Mouse (Mus musculus): ENCODE data around the gene Gadl1. TPM values are rescaled to one million over a fixed set of nuclear protein-coding genes. Genes with fewer than 3 reads are reported as not detected.

Gadl1 gene
- polyA plus RNA-seq, 1 experiment from 2014 or later = 0.50 TPM

DNA sequence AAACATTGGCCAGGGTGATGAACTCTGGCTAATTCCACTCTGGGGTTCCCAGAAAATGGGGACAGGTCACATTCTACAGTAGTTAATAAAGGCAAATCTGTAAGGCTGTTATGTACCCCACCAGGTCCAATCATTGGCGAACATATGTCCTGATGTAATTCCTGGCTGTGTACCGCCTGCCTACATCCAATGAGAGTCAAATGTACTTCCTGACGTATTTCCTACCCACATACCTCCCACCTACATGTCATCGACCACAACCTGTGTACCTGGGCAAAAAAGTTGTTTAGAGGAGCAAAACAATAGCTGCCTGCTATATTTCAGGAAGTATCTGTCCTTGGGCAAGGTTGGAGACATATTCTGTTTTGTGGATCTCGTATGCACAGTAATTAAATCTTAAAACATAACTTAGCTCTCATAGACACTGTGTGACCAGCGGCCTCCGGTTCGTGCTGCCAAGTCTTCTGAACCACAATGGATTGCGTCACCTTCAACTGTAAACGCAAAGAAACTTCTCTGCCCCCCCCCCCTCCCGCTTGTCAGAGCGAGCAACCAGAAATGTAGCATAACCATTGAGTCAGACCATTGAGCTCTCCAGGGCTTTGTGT is 175.2 kb downstream of the Gadl1 start:
- Histone ChIP-seq H3K36me3 (no peaks in the 10 kb centered on the region), H3K9me3 (no peaks in the 10 kb centered on the region), H3K27me3 (ENCODE audit: insufficient read depth, poor library complexity, severe bottlenecking) (no peaks in the 10 kb centered on the region), H3K27ac (no peak overlapping the region), H3K4me3 (no peak overlapping the region), H3K4me1 (replicated peaks) (no peaks in the 10 kb centered on the region)
- DNase-seq (ENCODE audit: low spot score) = no peak
- WGBS = 95% methylated on average over 12 of the region's 12 CpGs

GRCm38 (mm10) chr9:116085999-116086398 is 176.7 kb downstream of the Gadl1 start:
- H3K27me3 ChIP-seq (ENCODE audit: insufficient read depth, poor library complexity, severe bottlenecking) = no peaks in the 10 kb centered on the region
- no peaks in the 10 kb centered on the region for H3K4me1 ChIP-seq (replicated peaks)
- H3K9me3 ChIP-seq = no peaks in the 10 kb centered on the region
- 92% methylated on average over 6 of the region's 6 CpGs for WGBS
- no peak overlapping the region for H3K27ac ChIP-seq
- H3K36me3 ChIP-seq = peaks cover 4% of the 10 kb centered on the region; the same call in 1 of the 2 replicates
- no peak overlapping the region for H3K4me3 ChIP-seq
- DNase-seq (ENCODE audit: low spot score) = no peak

DNA sequence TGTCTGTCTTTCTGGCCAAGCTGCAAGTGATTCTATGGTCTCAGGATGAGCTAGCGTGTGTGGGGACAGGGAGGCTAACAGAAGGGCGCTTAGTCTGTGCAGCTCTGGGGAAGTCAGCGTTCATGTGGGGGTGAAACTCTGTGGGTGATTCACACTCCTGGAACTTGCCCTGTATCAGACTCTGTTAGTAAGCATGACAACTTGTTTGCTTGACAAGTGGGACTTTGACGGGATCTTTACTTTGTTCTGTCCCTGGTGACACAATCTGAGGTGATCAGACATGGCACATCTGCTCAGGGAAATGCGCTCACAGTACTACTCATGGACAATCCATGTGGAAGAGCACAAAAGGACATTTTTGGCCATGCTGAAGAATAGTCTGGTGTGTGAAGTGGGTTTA is 178.0 kb downstream of the Gadl1 start:
- no peak for DNase-seq (ENCODE audit: low spot score)
- H3K4me3 ChIP-seq = no peak overlapping the region
- peaks cover 4% of the 10 kb centered on the region; the same call in 1 of the 2 replicates for H3K36me3 ChIP-seq
- 91% methylated on average over 5 of the region's 5 CpGs for WGBS
- H3K9me3 ChIP-seq = no peaks in the 10 kb centered on the region
- no peaks in the 10 kb centered on the region for H3K4me1 ChIP-seq (replicated peaks)
- H3K27me3 ChIP-seq (ENCODE audit: insufficient read depth, poor library complexity, severe bottlenecking) = no peaks in the 10 kb centered on the region
- no peak overlapping the region for H3K27ac ChIP-seq

DNA sequence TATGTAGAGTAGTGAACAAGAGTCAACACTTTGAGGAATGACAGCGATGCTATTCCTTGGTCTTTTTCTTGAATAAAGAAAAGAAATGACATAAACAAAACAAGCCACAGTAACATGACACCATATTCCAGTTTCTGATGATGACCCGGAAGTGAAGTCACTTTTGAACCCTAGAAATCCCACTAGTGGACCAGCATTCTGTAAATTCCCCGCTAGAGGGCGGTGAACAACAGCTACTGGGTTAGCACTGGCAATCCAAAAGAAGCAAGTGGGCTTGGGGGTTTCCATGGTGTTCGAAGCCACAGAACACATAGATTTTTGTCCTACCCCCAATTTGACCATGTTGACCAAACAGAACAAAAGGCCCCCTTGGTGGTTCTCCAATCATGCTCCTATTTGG is 178.6 kb downstream of the Gadl1 start:
- H3K4me3 ChIP-seq = no peak overlapping the region
- no peaks in the 10 kb centered on the region for H3K4me1 ChIP-seq (replicated peaks)
- no peak overlapping the region for H3K27ac ChIP-seq
- peak; percentile 75 for DNase-seq (ENCODE audit: low spot score)
- H3K9me3 ChIP-seq = no peaks in the 10 kb centered on the region
- H3K27me3 ChIP-seq (ENCODE audit: insufficient read depth, poor library complexity, severe bottlenecking) = no peaks in the 10 kb centered on the region
- H3K36me3 ChIP-seq = peaks cover 4% of the 10 kb centered on the region; the same call in 1 of the 2 replicates
- 37% methylated on average over 5 of the region's 5 CpGs for WGBS

DNA sequence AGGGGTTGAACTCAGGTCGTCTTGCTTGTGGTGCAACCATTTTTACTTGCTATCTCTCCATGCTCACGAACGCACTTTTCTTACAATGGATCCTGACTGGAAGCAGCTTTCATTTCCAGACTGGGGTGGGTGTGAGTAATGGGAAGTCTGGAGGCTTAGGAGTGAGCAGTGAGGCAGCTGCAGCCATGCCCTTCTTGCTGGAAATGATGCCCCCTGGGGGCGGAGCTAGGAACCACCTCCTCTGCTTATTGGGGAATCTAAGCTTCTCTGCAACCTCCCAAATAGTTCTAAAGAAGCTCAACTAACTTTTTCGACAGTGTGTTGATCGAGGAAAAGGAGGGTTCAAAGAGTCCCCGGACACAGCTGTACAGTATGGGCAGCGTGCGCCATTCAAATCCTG is 179.7 kb downstream of the Gadl1 start:
- Histone ChIP-seq H3K27ac (no peak overlapping the region), H3K4me1 (replicated peaks) (no peaks in the 10 kb centered on the region), H3K9me3 (no peaks in the 10 kb centered on the region), H3K27me3 (ENCODE audit: insufficient read depth, poor library complexity, severe bottlenecking) (no peaks in the 10 kb centered on the region), H3K4me3 (no peak overlapping the region), H3K36me3 (peaks cover 4% of the 10 kb centered on the region; the same call in 1 of the 2 replicates)
- DNase-seq (ENCODE audit: low spot score) = no peak
- WGBS = 90% methylated on average over 9 of the region's 9 CpGs

DNA sequence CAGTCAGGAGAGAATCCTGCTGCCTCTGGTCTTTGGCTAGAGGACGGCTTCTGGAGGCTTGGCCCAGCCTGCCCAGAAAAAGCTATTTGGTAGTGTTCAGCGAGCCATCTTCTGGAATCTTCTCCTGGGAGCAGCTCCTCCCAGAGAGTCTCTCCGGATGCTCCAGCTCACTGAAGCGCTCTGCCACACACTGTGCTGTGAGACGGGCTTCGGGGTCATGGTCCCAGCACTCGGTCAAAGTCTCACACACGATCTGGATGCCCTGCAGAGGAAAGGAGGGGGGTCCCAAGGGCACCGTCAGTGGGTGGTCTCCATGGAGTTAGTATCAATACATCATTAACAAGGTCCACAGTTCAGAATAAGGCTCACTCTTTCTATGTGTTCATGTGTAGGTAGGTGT is 181.0 kb downstream of the Gadl1 start:
- no peaks in the 10 kb centered on the region for H3K27me3 ChIP-seq (ENCODE audit: insufficient read depth, poor library complexity, severe bottlenecking)
- 91% methylated on average over 9 of the region's 9 CpGs for WGBS
- no peaks in the 10 kb centered on the region for H3K4me1 ChIP-seq (replicated peaks)
- no peaks in the 10 kb centered on the region for H3K9me3 ChIP-seq
- H3K4me3 ChIP-seq = no peak overlapping the region
- DNase-seq (ENCODE audit: low spot score) = no peak
- H3K36me3 ChIP-seq = peaks cover 4% of the 10 kb centered on the region; the same call in 1 of the 2 replicates
- H3K27ac ChIP-seq = no peak overlapping the region

DNA sequence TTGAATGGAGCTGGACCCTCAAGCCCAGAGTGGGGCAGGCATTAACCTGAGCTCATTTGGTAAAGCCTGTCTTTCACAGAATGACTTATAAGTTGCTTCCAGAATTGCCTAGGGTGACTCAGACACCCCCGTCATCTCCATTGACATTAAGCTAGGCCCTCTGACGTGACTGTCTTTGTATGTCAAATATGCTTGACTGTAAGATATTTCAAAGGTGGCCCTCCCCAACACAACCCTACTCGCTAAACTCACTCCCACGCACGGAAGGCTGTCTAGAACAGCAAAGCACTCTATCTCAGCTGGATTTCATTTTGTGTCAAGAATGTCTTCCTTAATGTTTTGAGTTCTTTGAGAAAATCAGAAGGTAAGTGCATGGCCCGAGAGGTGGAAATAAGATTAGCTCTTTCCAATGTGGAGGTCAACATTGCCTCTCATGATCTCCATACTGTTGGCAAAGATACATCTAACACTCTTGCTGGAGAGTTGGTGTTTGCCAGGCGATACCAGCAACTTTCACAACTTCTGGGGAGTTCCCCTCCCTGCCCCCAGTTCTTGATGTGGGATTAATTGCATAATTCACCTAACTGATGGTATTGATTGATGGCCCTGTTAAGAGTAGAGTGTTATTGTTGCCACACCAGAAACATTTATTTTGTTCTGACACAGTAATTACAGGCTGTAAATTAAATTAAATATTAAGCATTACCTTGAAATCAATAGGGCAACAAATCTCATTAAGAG is 182.0 kb downstream of the Gadl1 start:
- peaks cover 6% of the 10 kb centered on the region for H3K4me1 ChIP-seq (replicated peaks)
- H3K9me3 ChIP-seq = no peaks in the 10 kb centered on the region
- WGBS = 91% methylated on average over 7 of the region's 7 CpGs

DNA sequence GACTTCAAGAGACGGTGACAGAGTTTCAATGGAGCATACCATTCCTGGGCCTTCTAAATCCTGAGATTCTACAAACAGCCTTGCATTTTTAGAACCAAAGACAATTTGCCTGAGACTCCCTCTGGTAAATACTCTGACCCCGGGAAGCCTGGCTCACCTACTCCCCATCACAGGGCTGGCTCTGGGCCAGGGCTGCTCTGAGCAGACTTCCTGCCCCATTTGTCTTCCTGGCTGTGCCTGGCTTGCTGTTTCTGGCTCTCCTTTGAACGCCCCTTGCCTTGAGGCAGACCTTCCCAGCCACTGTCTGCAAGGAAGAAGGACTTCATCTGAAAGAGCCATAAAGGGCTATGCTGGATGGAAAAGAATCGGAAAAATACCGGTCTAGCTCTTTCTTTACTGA is 182.7 kb downstream of the Gadl1 start:
- Histone ChIP-seq H3K4me1 (replicated peaks) (peaks cover 12% of the 10 kb centered on the region), H3K27me3 (ENCODE audit: insufficient read depth, poor library complexity, severe bottlenecking) (no peaks in the 10 kb centered on the region), H3K27ac (no peak overlapping the region), H3K4me3 (no peak overlapping the region), H3K9me3 (no peaks in the 10 kb centered on the region), H3K36me3 (peaks cover 4% of the 10 kb centered on the region; the same call in 1 of the 2 replicates)
- DNase-seq (ENCODE audit: low spot score) = no peak
- WGBS = 83% methylated on average over 5 of the region's 5 CpGs

More for the DNA sequence above, 182.0 kb downstream of the Gadl1 start:
- Histone ChIP-seq H3K36me3 (peaks cover 4% of the 10 kb centered on the region; the same call in 1 of the 2 replicates), H3K4me3 (no peak overlapping the region), H3K27me3 (ENCODE audit: insufficient read depth, poor library complexity, severe bottlenecking) (no peaks in the 10 kb centered on the region), H3K27ac (no peak overlapping the region)
- DNase-seq (ENCODE audit: low spot score) = no peak

DNA sequence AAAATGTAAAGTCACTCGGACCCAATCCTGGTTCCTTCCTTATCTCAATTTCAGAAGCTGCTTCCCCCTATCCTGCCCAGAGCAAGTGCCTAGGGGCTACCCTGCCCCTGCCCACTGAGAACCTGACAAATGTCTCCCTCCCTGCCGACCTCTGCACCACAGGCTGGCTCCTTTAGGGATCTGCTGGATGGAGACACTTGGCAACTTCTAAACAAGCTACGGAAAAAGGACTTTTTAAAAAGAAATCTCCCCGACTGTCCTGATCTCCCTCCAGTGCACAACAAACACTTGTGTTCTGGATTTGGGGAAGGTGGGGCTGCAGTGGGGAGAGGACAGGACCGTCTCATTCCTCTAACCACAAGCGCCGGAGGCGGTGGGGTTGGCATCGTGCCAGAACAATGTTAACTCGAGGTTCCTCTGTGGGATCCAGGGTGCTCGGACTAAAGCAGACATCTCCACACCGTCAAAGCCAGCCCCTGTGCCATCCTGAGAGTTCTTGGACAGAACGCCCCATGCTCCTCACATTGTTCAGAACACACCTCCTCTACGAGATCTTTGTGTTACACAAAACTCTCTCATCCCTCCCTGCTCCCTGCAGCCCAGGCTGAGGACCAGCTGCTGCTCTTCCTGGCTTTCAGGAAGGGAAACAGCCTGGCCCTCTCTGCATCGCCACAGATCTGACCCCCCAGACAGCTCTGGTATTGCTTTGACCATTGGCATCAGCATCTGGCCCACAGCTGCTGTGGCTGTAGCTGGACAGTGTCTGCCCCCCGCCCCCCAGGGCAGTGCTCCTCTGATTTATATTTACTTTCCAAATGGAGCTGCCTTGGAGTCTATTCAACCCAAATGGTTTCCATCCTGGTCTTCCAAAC is 189.7 kb downstream of the Gadl1 start:
- Histone ChIP-seq H3K9me3 (no peaks in the 10 kb centered on the region), H3K36me3 (peaks cover 9% of the 10 kb centered on the region; the same call in 1 of the 2 replicates), H3K4me3 (no peak overlapping the region), H3K4me1 (replicated peaks) (peaks cover 31% of the 10 kb centered on the region), H3K27me3 (ENCODE audit: insufficient read depth, poor library complexity, severe bottlenecking) (no peaks in the 10 kb centered on the region), H3K27ac (peak overlapping the region; percentile 36; the same call in 1 of the 2 replicates)
- peak; percentile 42 for DNase-seq (ENCODE audit: low spot score)
- WGBS = 78% methylated on average over 16 of the region's 16 CpGs

- no peak for DNase-seq (ENCODE audit: low spot score)
- 58% methylated on average over 6 of the region's 6 CpGs for WGBS
- H3K4me1 ChIP-seq (replicated peaks) = peaks cover 31% of the 10 kb centered on the region
- no peaks in the 10 kb centered on the region for H3K27me3 ChIP-seq (ENCODE audit: insufficient read depth, poor library complexity, severe bottlenecking)
- peak overlapping the region; percentile 41; the same call in 1 of the 2 replicates for H3K27ac ChIP-seq
- H3K9me3 ChIP-seq = no peaks in the 10 kb centered on the region
- H3K36me3 ChIP-seq = peaks cover 12% of the 10 kb centered on the region; the same call in 1 of the 2 replicates
- no peak overlapping the region for H3K4me3 ChIP-seq
Observed at GRCm38 (mm10) chr9:116099596-116099993, 190.3 kb downstream of the Gadl1 start.

DNA sequence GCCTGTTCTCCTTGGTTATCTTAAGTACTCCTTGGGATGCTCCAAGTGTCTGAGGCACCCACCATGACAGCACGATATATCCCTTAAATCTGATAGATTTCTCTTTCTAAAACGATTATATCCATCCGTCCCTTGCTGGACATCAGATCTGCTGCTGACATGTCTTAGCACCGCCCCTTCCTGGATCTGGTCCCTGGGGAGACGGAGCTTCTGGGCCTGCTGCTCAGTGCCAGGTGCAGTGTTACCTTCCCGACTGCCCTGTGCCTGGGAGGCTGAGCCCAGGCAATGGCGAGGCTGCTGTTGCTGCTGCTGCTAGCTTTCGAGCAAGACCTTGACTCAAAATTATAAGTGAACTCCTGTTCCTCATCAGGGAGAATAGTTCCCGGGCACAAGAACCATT is 190.8 kb downstream of the Gadl1 start:
- Histone ChIP-seq H3K27ac (0 out of 2 replicates have a peak overlapping the region, but pooled peaks have one; percentile 41), H3K36me3 (peaks cover 16% of the 10 kb centered on the region; the same call in 1 of the 2 replicates), H3K4me3 (no peak overlapping the region), H3K9me3 (no peaks in the 10 kb centered on the region), H3K4me1 (replicated peaks) (peaks cover 31% of the 10 kb centered on the region), H3K27me3 (ENCODE audit: insufficient read depth, poor library complexity, severe bottlenecking) (no peaks in the 10 kb centered on the region)
- DNase-seq (ENCODE audit: low spot score) = no peak
- 78% methylated on average over 9 of the region's 9 CpGs for WGBS

DNA sequence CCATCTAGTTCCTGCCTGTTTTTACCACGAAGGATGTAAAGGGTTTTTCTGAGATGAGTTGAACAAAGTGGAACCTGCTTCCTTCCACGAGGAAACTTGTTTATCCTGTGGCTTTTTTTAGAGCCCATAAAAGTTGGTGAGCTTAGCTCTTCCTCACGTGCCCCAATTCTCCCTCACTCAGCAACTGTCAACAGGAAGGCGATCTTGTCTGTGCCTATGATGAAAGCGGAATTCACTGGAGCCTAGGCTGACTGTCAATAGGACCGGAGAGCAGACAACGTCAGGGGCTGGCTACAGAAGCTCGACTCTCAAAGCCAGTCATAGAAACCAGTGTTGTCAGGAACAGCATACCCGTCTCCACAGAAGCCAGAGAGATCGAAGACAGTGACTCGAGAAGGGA is 192.6 kb downstream of the Gadl1 start:
- 79% methylated on average over 11 of the region's 11 CpGs for WGBS

More for the DNA sequence above, 192.6 kb downstream of the Gadl1 start:
- Histone ChIP-seq H3K4me3 (no peak overlapping the region), H3K4me1 (replicated peaks) (peaks cover 19% of the 10 kb centered on the region), H3K9me3 (no peaks in the 10 kb centered on the region), H3K27ac (no peak overlapping the region), H3K27me3 (ENCODE audit: insufficient read depth, poor library complexity, severe bottlenecking) (no peaks in the 10 kb centered on the region), H3K36me3 (peaks cover 16% of the 10 kb centered on the region; the same call in 1 of the 2 replicates)
- no peak for DNase-seq (ENCODE audit: low spot score)
